In the genomic region with DNA sequence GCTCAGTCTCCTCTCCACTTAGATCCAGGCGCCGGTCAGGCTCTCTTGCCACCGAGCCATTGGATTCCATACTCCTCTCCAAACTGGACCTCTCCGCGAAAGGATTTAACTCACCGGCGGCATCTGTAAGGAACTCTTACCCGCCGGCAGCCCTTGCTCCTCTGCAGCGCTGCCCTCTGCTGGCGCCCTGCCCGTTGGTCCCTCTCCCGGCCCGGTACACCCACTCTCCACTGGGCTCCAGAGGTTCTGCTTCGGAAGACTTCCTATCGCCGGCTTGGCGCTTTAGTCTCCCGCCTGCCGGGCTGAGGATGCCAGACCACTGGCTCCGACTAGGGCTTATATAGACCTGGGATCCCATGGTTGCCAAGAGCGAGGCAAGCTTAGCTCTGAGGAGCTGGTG, we compare ENCODE assay signal across 10 mouse cellular contexts. TPM values are rescaled to one million over a fixed set of nuclear protein-coding genes. Genes with fewer than 3 reads are reported as not detected.
A peak's percentile ranks its signal among the peaks of the same experiment; 100 is the strongest.
DNase-seq lines count a peak whose midpoint lies in the region; ATAC-seq and TF ChIP-seq lines count a peak whose summit lies in the region.
"Had no signal": no experiment of that assay in that cellular context is flagged by ENCODE, and none has a peak within 500 bp of the region (broad histone marks: within the 10 kb centered on the region; RNA-seq: fewer than 3 reads in every experiment).

No protein-coding gene starts in this region.

- H3K4me1 ChIP-seq in forebrain, postnatal 0 days (ENCODE audit: insufficient read depth): peaks cover 8% of the 10 kb centered on the region

- H3K27ac ChIP-seq in layer of hippocampus, adult 2 months: no peak overlapping the region
- H3K27ac ChIP-seq in forebrain, postnatal 0 days (ENCODE audit: low read depth, low read length): no peak overlapping the region

- ATAC-seq in forebrain, postnatal 0 days: peak; percentile 30; the same call in 1 of the 2 replicates
- no peak for ATAC-seq in inflammation-experienced regulatory T-cells, adult 6 months
- ATAC-seq: Patski had no signal

- H3K36me3 ChIP-seq in forebrain, postnatal 0 days (ENCODE audit: insufficient read depth): no peaks in the 10 kb centered on the region

- 2% methylated on average over 22 of the region's 22 CpGs for WGBS in forebrain, postnatal 0 days

- H3K9ac ChIP-seq in forebrain, postnatal 0 days: no peak overlapping the region

- peaks cover 85% of the 10 kb centered on the region for H3K27me3 ChIP-seq in forebrain, postnatal 0 days (ENCODE audit: insufficient read depth, low read length)

- no peaks in the 10 kb centered on the region for H3K9me3 ChIP-seq in forebrain, postnatal 0 days (ENCODE audit: low read length)

- no peak overlapping the region for H3K4me2 ChIP-seq in forebrain, postnatal 0 days (ENCODE audit: low read depth)

- peak; percentile 44 for TF ChIP-seq CTCF in layer of hippocampus, adult 2 months (conservative IDR thresholded peaks at IDR 0.05)
- peak; percentile 24; the same call in 1 of the 2 replicates for TF ChIP-seq CTCF in forebrain, postnatal 0 days (IDR thresholded peaks at IDR 0.05; ENCODE audit: low read depth)

- H3K4me3 ChIP-seq in layer of hippocampus, adult 2 months: no peak overlapping the region
- H3K4me3 ChIP-seq in forebrain, postnatal 0 days (ENCODE audit: low read depth, low read length): 0 out of 2 replicates have a peak overlapping the region, but pooled peaks have one; percentile 2

- no peak for DNase-seq in layer of hippocampus, adult 2 months (ENCODE audit: low spot score in 2 of 2)
- no peak for DNase-seq in layer of hippocampus, postnatal 36 days
- DNase-seq in adrenal gland, postnatal 36 days: peak; percentile 74 to 80
- peak; percentile 51 for DNase-seq in forebrain, postnatal 0 days
- peak; percentile 69 to 74 for DNase-seq in kidney, postnatal 25 days
- DNase-seq in naive thymus-derived CD4-positive, alpha-beta T cell, adult 2 months (ENCODE audit: low read depth): peak; percentile 19
- no peak for DNase-seq in cerebellum, adult 11-12 months

RNA-seq across cellular contexts. Expression of a gene that starts 2.0 kb away (rescaled TPM):
- under 1 TPM in 1 of 2 experiments, not detected in 1; 0.15 TPM for total RNA-seq in layer of hippocampus, adult 2 months (2021)
- under 1 TPM in 1 of 2 experiments, not detected in 1; 0.30 TPM for total RNA-seq in layer of hippocampus, postnatal 36 days (2021)
- total RNA-seq in adrenal gland, postnatal 36 days (2021): not detected
- total RNA-seq in forebrain, postnatal 0 days (2014; rRNA removed): 0.62 and 2.5 TPM in 2 replicates
- 1.0 and 1.9 TPM in 2 replicates for polyA plus RNA-seq in forebrain, postnatal 0 days (2015; fragmentation: Nextera tagmentation; extraction: Ambion mirVana)
- polyA plus RNA-seq in inflammation-experienced regulatory T-cells, adult 6 months (2017; shearing (Covaris generic)): not detected
- polyA plus RNA-seq: heart, embryonic 14.5 days; Patski had no signal

RNA-seq across cellular contexts. Expression of a gene that starts 32.7 kb away (rescaled TPM):
- 10 to 100 TPM; 23.2 to 25.2 TPM for total RNA-seq in layer of hippocampus, adult 2 months (2021)
- 10 to 100 TPM; 19.0 to 23.9 TPM for total RNA-seq in layer of hippocampus, postnatal 36 days (2021)
- total RNA-seq in adrenal gland, postnatal 36 days (2021): 10 to 100 TPM; 24.7 to 29.5 TPM
- 33.4 and 41.9 TPM in 2 replicates for total RNA-seq in forebrain, postnatal 0 days (2014; rRNA removed)
- 28.4 and 34.0 TPM in 2 replicates for polyA plus RNA-seq in forebrain, postnatal 0 days (2015; fragmentation: Nextera tagmentation; extraction: Ambion mirVana)
- 10 to 100 TPM; 31.9 to 50.4 (median 42.6) TPM for polyA plus RNA-seq in inflammation-experienced regulatory T-cells, adult 6 months (2017; shearing (Covaris generic))

RNA-seq across cellular contexts. Expression of a gene that starts 50.4 kb away (rescaled TPM):
- total RNA-seq in layer of hippocampus, adult 2 months (2021): 10 to 100 TPM; 44.1 to 44.7 TPM
- total RNA-seq in layer of hippocampus, postnatal 36 days (2021): 10 to 100 TPM; 44.8 to 46.3 TPM
- 10 to 100 TPM; 61.8 to 69.2 TPM for total RNA-seq in adrenal gland, postnatal 36 days (2021)
- total RNA-seq in forebrain, postnatal 0 days (2014; rRNA removed): 48.1 and 54.0 TPM in 2 replicates
- polyA plus RNA-seq in forebrain, postnatal 0 days (2015; fragmentation: Nextera tagmentation; extraction: Ambion mirVana): 12.4 and 12.5 TPM in 2 replicates
- polyA plus RNA-seq in inflammation-experienced regulatory T-cells, adult 6 months (2017; shearing (Covaris generic)): 1 to 10 TPM; 5.0 to 9.4 (median 7.2) TPM

Comparison
In these comparisons a context has a peak if more than half of its experiments do, and no peak if none do; other contexts are left out.
1. DNase-seq: peak in adrenal gland, postnatal 36 days (2 of 2), forebrain, postnatal 0 days (single experiment), kidney, postnatal 25 days (2 of 2) and naive thymus-derived CD4-positive, alpha-beta T cell, adult 2 months (single experiment); none in layer of hippocampus, adult 2 months (0 of 2), layer of hippocampus, postnatal 36 days (0 of 2) and cerebellum, adult 11-12 months (single experiment).